Mouse (Mus musculus): ENCODE data around the gene Atoh7. TPM values are rescaled to one million over a fixed set of nuclear protein-coding genes. Genes with fewer than 3 reads are reported as not detected.

Gene Atoh7
- polyA plus RNA-seq (2014; fragmentation: Illumina TruSeq; extraction: RNeasy Lipid Tissue Mini Kit (QIAGEN cat#74804); ENCODE audit: low read depth, low replicate concordance) = not detected

GRCm38 (mm10) chr10:63099521-63099920, at the start of gene Atoh7:
Gene Atoh7 (plus strand): TSS chr10:63099651.

DNA sequence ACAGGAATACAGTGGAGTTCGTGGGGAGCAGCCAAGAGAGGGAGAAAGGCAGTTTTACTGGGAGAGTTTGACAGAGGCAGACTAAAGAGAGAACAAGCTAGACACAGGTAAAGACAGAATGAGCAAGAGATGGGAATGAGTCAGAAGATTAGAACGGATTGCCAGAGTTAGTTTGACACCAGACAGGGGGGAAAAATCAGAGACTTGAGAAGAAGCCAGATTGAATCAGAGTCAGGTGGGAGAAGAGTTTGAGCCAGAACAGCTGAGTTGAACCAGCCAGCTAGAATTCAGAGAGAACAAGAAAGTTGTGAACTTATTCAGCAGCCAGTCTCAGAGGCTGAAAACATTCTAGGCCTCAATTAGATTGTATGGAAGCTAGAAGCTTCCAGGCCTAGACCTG, 39.6 kb upstream of the Atoh7 start, which contains the start of gene Pbld1:
Pbld1 (plus strand) TSS at position 301 of the 400 bp plus-strand sequence.

Other genes starting within 250 kb of the Atoh7 start
- 2.5 TPM for gene Tet1, start 190.7 kb upstream of the Atoh7 start, polyA plus RNA-seq (2014; fragmentation: Illumina TruSeq; extraction: RNeasy Lipid Tissue Mini Kit (QIAGEN cat#74804); ENCODE audit: low read depth, low replicate concordance)
- 93.8 TPM for gene Slc25a16, start 179.0 kb upstream of the Atoh7 start, polyA plus RNA-seq (2014; fragmentation: Illumina TruSeq; extraction: RNeasy Lipid Tissue Mini Kit (QIAGEN cat#74804); ENCODE audit: low read depth, low replicate concordance)
- 1.9 TPM for gene Dna2, start 152.6 kb upstream of the Atoh7 start, polyA plus RNA-seq (2014; fragmentation: Illumina TruSeq; extraction: RNeasy Lipid Tissue Mini Kit (QIAGEN cat#74804); ENCODE audit: low read depth, low replicate concordance)
- 23.9 TPM for gene Rufy2, start 119.4 kb upstream of the Atoh7 start, polyA plus RNA-seq (2014; fragmentation: Illumina TruSeq; extraction: RNeasy Lipid Tissue Mini Kit (QIAGEN cat#74804); ENCODE audit: low read depth, low replicate concordance)
- gene Hnrnph3, start 75.4 kb upstream of the Atoh7 start, polyA plus RNA-seq (2014; fragmentation: Illumina TruSeq; extraction: RNeasy Lipid Tissue Mini Kit (QIAGEN cat#74804); ENCODE audit: low read depth, low replicate concordance) = 90.3 TPM
- 2.0 TPM for gene Pbld2, start 75.3 kb upstream of the Atoh7 start, polyA plus RNA-seq (2014; fragmentation: Illumina TruSeq; extraction: RNeasy Lipid Tissue Mini Kit (QIAGEN cat#74804); ENCODE audit: low read depth, low replicate concordance)
- gene Pbld1, start 39.5 kb upstream of the Atoh7 start, polyA plus RNA-seq (2014; fragmentation: Illumina TruSeq; extraction: RNeasy Lipid Tissue Mini Kit (QIAGEN cat#74804); ENCODE audit: low read depth, low replicate concordance) = 0.47 TPM
- 0.17 TPM for gene Mypn, start 104.3 kb downstream of the Atoh7 start, polyA plus RNA-seq (2014; fragmentation: Illumina TruSeq; extraction: RNeasy Lipid Tissue Mini Kit (QIAGEN cat#74804); ENCODE audit: low read depth, low replicate concordance)
- gene Herc4, start 144.2 kb downstream of the Atoh7 start, polyA plus RNA-seq (2014; fragmentation: Illumina TruSeq; extraction: RNeasy Lipid Tissue Mini Kit (QIAGEN cat#74804); ENCODE audit: low read depth, low replicate concordance) = 549 TPM

Measured in adrenal gland, adult 10 weeks (tissue).